Mouse (Mus musculus) brain, embryonic 14.5 days (tissue): ENCODE data around the gene Dusp1.

Source experiments
- CTCF ChIP-seq: fragments of 200-500 bp; IDR thresholded peaks from 2 replicates; pipeline ENCODE4 v1.5.1; 2012; ENCODE audit warnings: inconsistent platforms, mild to moderate bottlenecking, moderate library complexity, borderline replicate concordance; ENCODE audit not compliant: insufficient read depth, insufficient read length; ENCODE audit errors: extremely low read depth
- POLR2A ChIP-seq: fragments of 200-500 bp; IDR thresholded peaks from 2 replicates; pipeline ENCODE4 v1.6.1; 2012; ENCODE audit warnings: mild to moderate bottlenecking, inconsistent platforms, borderline replicate concordance; ENCODE audit not compliant: poor library complexity, insufficient read depth, insufficient read length, severe bottlenecking; ENCODE audit errors: extremely low read depth

DNA sequence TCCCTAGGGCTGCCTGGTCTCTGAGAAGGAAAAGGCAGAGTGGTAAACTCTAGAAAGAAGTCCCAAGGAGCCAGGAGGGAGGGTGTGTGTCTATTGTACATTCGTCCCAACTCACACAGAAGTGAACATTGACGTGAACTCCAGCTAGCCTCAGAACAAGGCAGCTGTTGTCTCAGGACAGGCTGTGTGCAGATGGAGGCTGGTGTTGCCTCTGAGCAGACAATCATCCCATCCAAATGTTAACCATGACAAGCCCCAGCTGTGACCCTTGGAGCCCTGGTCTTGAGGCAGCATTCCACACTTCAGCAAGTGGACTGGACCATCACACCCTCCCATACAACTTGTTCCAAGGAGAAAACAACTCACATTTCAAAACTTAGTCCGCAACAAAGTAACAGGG is 69.7 kb downstream of the Dusp1 start:
- TF ChIP-seq CTCF (no peak), POLR2A (no peak)
